Mouse (Mus musculus) heart, postnatal 0 days (tissue): Measurements from ENCODE around the gene Tmem206.

ENCODE experiments used
- CTCF ChIP-seq: IDR thresholded peaks from 2 replicates; pipeline ENCODE4 v1.5.1; 2016; ENCODE audit warnings: antibody characterized with exemption, control low read depth, low read depth
- EP300 ChIP-seq: IDR thresholded peaks from 2 replicates; pipeline ENCODE4 v1.6.1; 2016; ENCODE audit warnings: antibody characterized with exemption, low read depth

DNA sequence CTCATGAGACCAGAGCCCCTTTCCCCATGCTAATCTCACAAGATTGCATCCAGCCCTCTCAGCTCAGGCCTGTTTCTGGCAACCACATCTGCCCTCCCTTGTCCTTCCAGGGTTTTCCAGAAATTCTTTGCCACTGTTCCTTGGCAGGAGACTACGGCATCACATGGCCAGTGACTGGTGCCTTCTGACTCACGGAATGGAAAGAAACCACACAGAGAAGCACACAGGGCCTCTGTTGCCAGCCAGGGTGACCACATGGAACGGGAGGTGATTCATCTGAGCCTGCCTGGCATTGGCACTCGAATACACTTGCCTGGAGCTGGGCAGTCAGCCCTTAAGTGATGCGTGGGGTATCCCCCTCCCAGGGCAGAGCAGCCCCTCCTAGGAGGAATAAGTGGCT lies 33.4 kb upstream of the Tmem206 start:
- no peak for TF ChIP-seq CTCF
- peak; percentile 77; the same call in 1 of the 2 replicates for TF ChIP-seq EP300
